Mouse (Mus musculus) heart, adult 11 months (tissue): ENCODE results near the gene Mturn.

ENCODE experiments used
- DNase-seq: peaks from one replicate; pipeline ENCODE4 v3.0.0; 2022

The Mturn gene

GRCm38 (mm10) chr6:54680891-54681745, at the start of gene Mturn:
Gene Mturn, plus strand, starts transcription at chr6:54681624.
- peak; percentile 100 for DNase-seq

- peak; percentile 91 for DNase-seq
These were observed 41.5 kb upstream of the Mturn start for GRCm38 (mm10) chr6:54639877-54640276.

- no peak for DNase-seq
These were observed 39.5 kb upstream of the Mturn start for GRCm38 (mm10) chr6:54641953-54642352.

- DNase-seq, result peak; percentile 66
These were observed 38.2 kb upstream of the Mturn start for GRCm38 (mm10) chr6:54643181-54643580.

- peak; percentile 97 for DNase-seq
These were observed 25.8 kb upstream of the Mturn start for GRCm38 (mm10) chr6:54655471-54656095.

- DNase-seq, result no peak
These were observed 23.6 kb upstream of the Mturn start for GRCm38 (mm10) chr6:54657861-54658260.

GRCm38 (mm10) chr6:54669868-54670267, 11.6 kb upstream of the Mturn start:
- no peak for DNase-seq

- DNase-seq, result peak; percentile 72
These were observed 8.5 kb upstream of the Mturn start for GRCm38 (mm10) chr6:54672901-54673300.

GRCm38 (mm10) chr6:54679686-54680085, 1.7 kb upstream of the Mturn start:
- DNase-seq, result peak; percentile 82

GRCm38 (mm10) chr6:54681746-54682428, 463 bp downstream of the Mturn start:
- DNase-seq, result no peak

GRCm38 (mm10) chr6:54684085-54684484, 2.7 kb downstream of the Mturn start:
- peak; percentile 82 for DNase-seq

GRCm38 (mm10) chr6:54685103-54685502, 3.7 kb downstream of the Mturn start:
- no peak for DNase-seq

- DNase-seq, result peak; percentile 87
These were observed 4.4 kb downstream of the Mturn start for GRCm38 (mm10) chr6:54685716-54686395.

- DNase-seq, result peak; percentile 77
These were observed 5.7 kb downstream of the Mturn start for GRCm38 (mm10) chr6:54686946-54687737.

GRCm38 (mm10) chr6:54688467-54689323, 7.3 kb downstream of the Mturn start:
- peak; percentile 75 for DNase-seq

GRCm38 (mm10) chr6:54689686-54690085, 8.3 kb downstream of the Mturn start:
- DNase-seq, result peak; percentile 80

GRCm38 (mm10) chr6:54690838-54691237, 9.4 kb downstream of the Mturn start:
- no peak for DNase-seq

GRCm38 (mm10) chr6:54691368-54692116, 10.1 kb downstream of the Mturn start:
- peak; percentile 91 for DNase-seq

GRCm38 (mm10) chr6:54692201-54692600, 10.8 kb downstream of the Mturn start:
- DNase-seq, result peak; percentile 56

GRCm38 (mm10) chr6:54693286-54693685, 11.9 kb downstream of the Mturn start:
- DNase-seq, result peak; percentile 90
